Mouse (Mus musculus) kidney, postnatal 25 days (tissue): ENCODE measurements around the gene Inpp5f.
"Not testable (repeated sequence)": the region's sequence is repeated elsewhere in the genome, so short reads cannot be mapped to it uniquely, and the experiment has no call there.

Source experiments
- DNase-seq, 2 experiments: peaks; one replicate each; pipeline ENCODE4 v3.0.0; 2021; ENCODE audit warnings: mixed read lengths in 2 of 2

Inpp5f gene

GRCm38 (mm10) chr7:128667788-128668187, 56.7 kb downstream of the Inpp5f start:
- DNase-seq, result no peak

- no peak for DNase-seq
Measured at GRCm38 (mm10) chr7:128668831-128669230, 57.7 kb downstream of the Inpp5f start.

GRCm38 (mm10) chr7:128671952-128672351, 60.8 kb downstream of the Inpp5f start:
- no peak for DNase-seq

GRCm38 (mm10) chr7:128672408-128673010, 61.4 kb downstream of the Inpp5f start:
- no peak for DNase-seq

- no peak for DNase-seq
Measured at GRCm38 (mm10) chr7:128678546-128678945, 67.4 kb downstream of the Inpp5f start.

- DNase-seq, result peak; percentile 62 to 69
Measured at GRCm38 (mm10) chr7:128687821-128688564, 76.9 kb downstream of the Inpp5f start.

- DNase-seq, result no peak
Measured at GRCm38 (mm10) chr7:128689347-128689746, 78.2 kb downstream of the Inpp5f start.

- peak; percentile 82 to 90 for DNase-seq
Measured at GRCm38 (mm10) chr7:128690070-128690469, 78.9 kb downstream of the Inpp5f start.

- DNase-seq, result no peak
Measured at GRCm38 (mm10) chr7:128690796-128691195, 79.7 kb downstream of the Inpp5f start.

- no peak for DNase-seq
Measured at GRCm38 (mm10) chr7:128692163-128692562, 81.0 kb downstream of the Inpp5f start.

- DNase-seq, result no peak
Measured at GRCm38 (mm10) chr7:128694848-128695247, 83.7 kb downstream of the Inpp5f start.

GRCm38 (mm10) chr7:128699959-128700358, 88.8 kb downstream of the Inpp5f start:
- not testable (repeated sequence) for DNase-seq

GRCm38 (mm10) chr7:128705735-128706134, 94.6 kb downstream of the Inpp5f start:
- peak; percentile 59 to 60 for DNase-seq

GRCm38 (mm10) chr7:128717991-128718390, 106.9 kb downstream of the Inpp5f start:
- no peak for DNase-seq

GRCm38 (mm10) chr7:128724761-128725160, 113.6 kb downstream of the Inpp5f start:
- peak; percentile 77 to 87 for DNase-seq

- no peak for DNase-seq
Measured at GRCm38 (mm10) chr7:128725189-128725588, 114.1 kb downstream of the Inpp5f start.

- DNase-seq, result no peak
Measured at GRCm38 (mm10) chr7:128726999-128727398, 115.9 kb downstream of the Inpp5f start.

GRCm38 (mm10) chr7:128727701-128728100, 116.6 kb downstream of the Inpp5f start:
- DNase-seq, result no peak

- peak in 1 of 2 experiments; percentile 25 for DNase-seq
Measured at GRCm38 (mm10) chr7:128728738-128729137, 117.6 kb downstream of the Inpp5f start.

GRCm38 (mm10) chr7:128731585-128731984, 120.5 kb downstream of the Inpp5f start:
- no peak for DNase-seq

- DNase-seq, result no peak
Measured at GRCm38 (mm10) chr7:128738041-128738440, 126.9 kb downstream of the Inpp5f start.

- no peak for DNase-seq
Measured at GRCm38 (mm10) chr7:128739116-128739461, 128.0 kb downstream of the Inpp5f start.

- DNase-seq, result peak; percentile 40 to 78
Measured at GRCm38 (mm10) chr7:128739462-128740277, 128.5 kb downstream of the Inpp5f start.

- DNase-seq, result peak; percentile 99
Measured at GRCm38 (mm10) chr7:128740334-128740733, 129.2 kb downstream of the Inpp5f start, which contains the start of gene Mcmbp. Mcmbp (minus strand) TSS chr7:128740495.
